Mouse (Mus musculus) hindbrain, embryonic 14.5 days (tissue): ENCODE results near the gene Syne3. TPM values are rescaled to one million over a fixed set of nuclear protein-coding genes. Genes with fewer than 3 reads are reported as not detected.

ENCODE experiments used
- ATAC-seq: fragments of 200-750 bp; cut with Nextera tagmentation; 2 replicates; pipeline ENCODE4 v1.8.0; 2017; ENCODE audit warnings: moderate number of reproducible peaks, mild to moderate bottlenecking, moderate TSS enrichment, moderate library complexity; ENCODE audit not compliant: low FRiP score
- DNase-seq: peaks from one replicate; pipeline ENCODE4 v3.0.0-alpha.2; 2015; ENCODE audit warnings: low spot score
- H3K27ac ChIP-seq: fragments of 300-500 bp; sonication (generic); 2 replicates; pipeline ENCODE4 v1.5.1; 2014; ENCODE audit warnings: mild to moderate bottlenecking, moderate library complexity
- H3K27me3 ChIP-seq: fragments of 300-500 bp; sonication (generic); 2 replicates; pipeline ENCODE4 v1.6.1; 2014; ENCODE audit warnings: mild to moderate bottlenecking, low read length, mixed read lengths; ENCODE audit not compliant: control insufficient read depth, insufficient read depth
- H3K36me3 ChIP-seq: fragments of 300-500 bp; sonication (generic); replicated peaks from 2 replicates; pipeline ENCODE4 v1.6.1; 2014; ENCODE audit not compliant: control insufficient read depth, insufficient read depth
- H3K4me1 ChIP-seq: fragments of 300-500 bp; sonication (generic); replicated peaks from 2 replicates; pipeline ENCODE4 v1.6.1; 2014; ENCODE audit warnings: antibody characterized with exemption, low read length, mixed read lengths; ENCODE audit not compliant: control insufficient read depth, insufficient read depth
- H3K4me2 ChIP-seq: fragments of 300-500 bp; sonication (generic); replicated peaks from 2 replicates; pipeline ENCODE4 v1.6.1; 2014; ENCODE audit warnings: mild to moderate bottlenecking, moderate library complexity
- H3K4me3 ChIP-seq: fragments of 300-500 bp; sonication (generic); replicated peaks from 2 replicates; pipeline ENCODE4 v1.5.1; 2014; ENCODE audit warnings: mild to moderate bottlenecking, low read length
- H3K9ac ChIP-seq: fragments of 300-500 bp; sonication (generic); 2 replicates; pipeline ENCODE4 v1.6.1; 2014
- H3K9me3 ChIP-seq: fragments of 300-500 bp; sonication (generic); 2 replicates; pipeline ENCODE4 v1.6.1; 2016; ENCODE audit warnings: low read length; ENCODE audit not compliant: control insufficient read depth
- WGBS: fragments of 180-500 bp; shearing (Covaris S2); extraction: QIAGEN DNeasy Blood & Tissue Kit; methylation state at CpG from one replicate; pipeline ENCODE4 v1.1.7; 2014; 5-methylcytosine and 5-hydroxymethylcytosine counted together
- polyA plus RNA-seq: library from polyadenylated mRNA; unstranded; fragments of >200 nt; fragmentation: Nextera tagmentation; extraction: Ambion mirVana; gene quantifications from 2 replicates; pipeline ENCODE4 v1.2.1, GENCODE M21; 2014

Gene Syne3
- polyA plus RNA-seq, 1 experiment from 2014 or later: 0.35 TPM

GRCm38 (mm10) chr12:105016199-105016598 lies 6.6 kb upstream of the Syne3 start:
- Histone ChIP-seq H3K27me3 (no peaks in the 10 kb centered on the region), H3K4me3 (no peak overlapping the region), H3K9ac (no peak overlapping the region), H3K9me3 (no peaks in the 10 kb centered on the region), H3K4me1 (no peaks in the 10 kb centered on the region), H3K27ac (no peak overlapping the region), H3K36me3 (no peaks in the 10 kb centered on the region), H3K4me2 (0 out of 2 replicates have a peak overlapping the region, but pooled peaks have one; percentile 3)
- ATAC-seq (peak; percentile 44), DNase-seq (no peak)
- WGBS: 50% methylated on average over 4 of the region's 4 CpGs

GRCm38 (mm10) chr12:105013065-105013464 lies 3.5 kb upstream of the Syne3 start:
- Histone ChIP-seq H3K4me3 (no peak overlapping the region), H3K9ac (no peak overlapping the region), H3K36me3 (no peaks in the 10 kb centered on the region), H3K4me2 (no peak overlapping the region), H3K9me3 (no peaks in the 10 kb centered on the region), H3K4me1 (0 out of 2 replicates have a peak, but pooled peaks cover 17% of the 10 kb centered on the region), H3K27me3 (peaks cover 31% of the 10 kb centered on the region), H3K27ac (no peak overlapping the region)
- WGBS: 47% methylated on average over 17 of the region's 17 CpGs
- DNase-seq (no peak), ATAC-seq (no peak)

GRCm38 (mm10) chr12:105012314-105012713 lies 2.7 kb upstream of the Syne3 start:
- no peak for ATAC-seq

GRCm38 (mm10) chr12:105011589-105011988 lies 2.0 kb upstream of the Syne3 start:
- Histone ChIP-seq H3K9ac (no peak overlapping the region), H3K9me3 (no peaks in the 10 kb centered on the region), H3K4me3 (no peak overlapping the region), H3K27ac (no peak overlapping the region), H3K36me3 (no peaks in the 10 kb centered on the region), H3K4me2 (no peak overlapping the region), H3K4me1 (0 out of 2 replicates have a peak, but pooled peaks cover 17% of the 10 kb centered on the region), H3K27me3 (peaks cover 37% of the 10 kb centered on the region)
- WGBS: 97% methylated on average over 1 of the region's 1 CpGs
- DNase-seq (no peak), ATAC-seq (no peak)

More at GRCm38 (mm10) chr12:105012314-105012713, 2.7 kb upstream of the Syne3 start:
- WGBS: 92% methylated on average over 4 of the region's 4 CpGs
- Histone ChIP-seq H3K27ac (no peak overlapping the region), H3K36me3 (no peaks in the 10 kb centered on the region), H3K9me3 (no peaks in the 10 kb centered on the region), H3K4me2 (no peak overlapping the region), H3K4me1 (0 out of 2 replicates have a peak, but pooled peaks cover 17% of the 10 kb centered on the region), H3K9ac (no peak overlapping the region), H3K27me3 (peaks cover 37% of the 10 kb centered on the region), H3K4me3 (no peak overlapping the region)
- DNase-seq: no peak

GRCm38 (mm10) chr12:105010213-105010790 lies 693 bp upstream of the Syne3 start:
- ATAC-seq: peak; percentile 25; the same call in 1 of the 2 replicates
- H3K4me2 ChIP-seq: peak overlapping the region; percentile 88
- no peak for DNase-seq
- no peaks in the 10 kb centered on the region for H3K9me3 ChIP-seq
- WGBS: 18% methylated on average over 9 of the region's 9 CpGs
- H3K9ac ChIP-seq: peak overlapping the region; percentile 49
- H3K4me1 ChIP-seq: 0 out of 2 replicates have a peak, but pooled peaks cover 17% of the 10 kb centered on the region
- H3K27ac ChIP-seq: no peak overlapping the region
- H3K4me3 ChIP-seq: peak overlapping the region; percentile 45
- H3K36me3 ChIP-seq: no peaks in the 10 kb centered on the region
- peaks cover 37% of the 10 kb centered on the region for H3K27me3 ChIP-seq

GRCm38 (mm10) chr12:105008752-105009178 lies 844 bp downstream of the Syne3 start:
- peak overlapping the region; percentile 88 for H3K4me2 ChIP-seq
- H3K27me3 ChIP-seq: peaks cover 41% of the 10 kb centered on the region
- H3K9ac ChIP-seq: no peak overlapping the region
- WGBS: 2% methylated on average over 13 of the region's 13 CpGs
- H3K9me3 ChIP-seq: no peaks in the 10 kb centered on the region
- ATAC-seq: no peak; the same call in 1 of the 2 replicates
- H3K4me1 ChIP-seq: 0 out of 2 replicates have a peak, but pooled peaks cover 17% of the 10 kb centered on the region
- no peak overlapping the region for H3K27ac ChIP-seq
- no peak for DNase-seq
- peak overlapping the region; percentile 45; the same call in 1 of the 2 replicates for H3K4me3 ChIP-seq
- H3K36me3 ChIP-seq: no peaks in the 10 kb centered on the region

GRCm38 (mm10) chr12:105008150-105008549 lies 1.5 kb downstream of the Syne3 start:
- WGBS: 57% methylated on average over 2 of the region's 2 CpGs
- Histone ChIP-seq H3K9ac (no peak overlapping the region), H3K4me2 (no peak overlapping the region), H3K36me3 (no peaks in the 10 kb centered on the region), H3K27ac (no peak overlapping the region), H3K4me1 (0 out of 2 replicates have a peak, but pooled peaks cover 17% of the 10 kb centered on the region), H3K9me3 (no peaks in the 10 kb centered on the region), H3K27me3 (peaks cover 41% of the 10 kb centered on the region), H3K4me3 (no peak overlapping the region)
- no peak for DNase-seq
- ATAC-seq: no peak

- Histone ChIP-seq H3K4me2 (no peak overlapping the region), H3K27ac (no peak overlapping the region), H3K4me1 (0 out of 2 replicates have a peak, but pooled peaks cover 17% of the 10 kb centered on the region), H3K36me3 (no peaks in the 10 kb centered on the region), H3K9ac (no peak overlapping the region), H3K9me3 (no peaks in the 10 kb centered on the region), H3K4me3 (no peak overlapping the region), H3K27me3 (peaks cover 36% of the 10 kb centered on the region)
- ATAC-seq (no peak), DNase-seq (no peak)
- WGBS: 74% methylated on average over 2 of the region's 2 CpGs
Observed at GRCm38 (mm10) chr12:105005715-105005972, 4.0 kb downstream of the Syne3 start.

GRCm38 (mm10) chr12:105004956-105005714 lies 4.5 kb downstream of the Syne3 start:
- WGBS: 81% methylated on average over 22 of the region's 22 CpGs
- H3K9me3 ChIP-seq: no peaks in the 10 kb centered on the region
- H3K27me3 ChIP-seq: peaks cover 31% of the 10 kb centered on the region
- DNase-seq (no peak), ATAC-seq (no peak)
- H3K4me2 ChIP-seq: no peak overlapping the region
- H3K4me1 ChIP-seq: 0 out of 2 replicates have a peak, but pooled peaks cover 16% of the 10 kb centered on the region
- no peak overlapping the region for H3K27ac ChIP-seq
- no peak overlapping the region for H3K4me3 ChIP-seq
- H3K9ac ChIP-seq: no peak overlapping the region
- no peaks in the 10 kb centered on the region for H3K36me3 ChIP-seq
